Mouse (Mus musculus) heart, adult 2 months (tissue): ENCODE data around the gene Etnk2.
A peak's percentile ranks its signal among the peaks of the same experiment; 100 is the strongest.

Experiments used
- CTCF ChIP-seq: fragments of 200-600 bp; IDR thresholded peaks from 2 replicates; pipeline ENCODE4 v1.8.1; 2022; ENCODE audit warnings: antibody characterized with exemption, mild to moderate bottlenecking, moderate library complexity
- EP300 ChIP-seq: fragments of 200-500 bp; IDR thresholded peaks from 2 replicates; pipeline ENCODE4 v1.6.1; 2011; ENCODE audit warnings: low read depth, low read length, control low read depth; ENCODE audit not compliant: insufficient read depth
- POLR2A ChIP-seq: fragments of 200-500 bp; IDR thresholded peaks from 2 replicates; pipeline ENCODE4 v1.6.1; 2011; ENCODE audit warnings: mild to moderate bottlenecking, low read depth, low read length, control low read depth; ENCODE audit not compliant: insufficient read depth

DNA sequence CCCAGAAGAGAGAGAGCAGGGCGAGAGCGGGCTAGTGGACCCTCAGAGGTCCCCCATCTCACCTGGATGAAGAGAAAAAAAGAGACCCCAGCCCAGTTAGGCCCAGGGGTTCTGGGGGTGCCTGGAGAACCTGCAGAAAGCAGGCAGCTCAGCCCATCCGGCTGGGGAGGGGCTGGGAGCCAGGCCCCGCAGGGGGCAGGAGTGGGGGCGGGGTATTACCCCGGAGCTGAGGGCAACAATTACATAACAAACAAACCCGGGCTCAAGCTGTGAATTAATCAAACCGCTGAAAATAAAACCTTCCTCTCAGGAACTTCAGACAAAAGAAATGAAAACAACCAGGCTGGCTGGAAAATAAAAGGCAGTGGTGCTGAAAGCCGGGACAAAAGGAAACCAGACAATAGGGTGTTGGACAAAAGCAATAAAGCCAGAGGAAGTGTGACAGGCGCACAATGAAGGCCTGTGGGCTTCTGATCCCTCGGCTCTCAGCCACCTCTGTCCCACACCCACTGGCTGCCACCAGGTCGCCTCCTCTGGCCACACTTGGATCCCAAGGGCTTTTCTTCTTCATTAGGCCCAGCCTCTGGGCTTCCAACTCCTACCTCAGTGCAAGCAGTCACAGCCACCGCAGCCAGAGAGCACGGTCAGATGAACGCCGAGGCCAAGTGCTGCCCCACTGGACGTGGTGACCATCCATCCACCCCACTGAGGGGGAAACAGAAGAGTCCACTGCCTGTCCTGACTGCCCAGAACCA lies 34.3 kb downstream of the Etnk2 start:
- peak; percentile 27; the same call in 1 of the 2 replicates for TF ChIP-seq CTCF
- 0 out of 2 replicates have a peak, but pooled peaks have one; percentile 6 for TF ChIP-seq EP300
- peak; percentile 39; the same call in 1 of the 2 replicates for TF ChIP-seq POLR2A
